Mouse (Mus musculus): ENCODE results near the gene Gpam. TPM values are rescaled to one million over a fixed set of nuclear protein-coding genes. Genes with fewer than 3 reads are reported as not detected.
A peak's percentile ranks its signal among the peaks of the same experiment; 100 is the strongest.

Gene Gpam
- polyA plus RNA-seq, 1 experiment from 2014 or later: 6.4 TPM

- no peak for DNase-seq (ENCODE audit: low spot score)
Measured at GRCm38 (mm10) chr19:55139301-55139700, 12.3 kb upstream of the Gpam start.

- DNase-seq (ENCODE audit: low spot score): no peak
Measured at GRCm38 (mm10) chr19:55138506-55138905, 11.5 kb upstream of the Gpam start.

- peak; percentile 9 for DNase-seq (ENCODE audit: low spot score)
Measured at GRCm38 (mm10) chr19:55137884-55138283, 10.8 kb upstream of the Gpam start.

- peak; percentile 9 for DNase-seq (ENCODE audit: low spot score)
Measured at GRCm38 (mm10) chr19:55136693-55137427, 9.8 kb upstream of the Gpam start.

- DNase-seq (ENCODE audit: low spot score): no peak
Measured at GRCm38 (mm10) chr19:55135918-55136317, 8.9 kb upstream of the Gpam start.

GRCm38 (mm10) chr19:55134521-55134920 is 7.5 kb upstream of the Gpam start:
- no peak for DNase-seq (ENCODE audit: low spot score)

GRCm38 (mm10) chr19:55132476-55132875 is 5.4 kb upstream of the Gpam start:
- DNase-seq (ENCODE audit: low spot score): no peak

- no peak for DNase-seq (ENCODE audit: low spot score)
Measured at GRCm38 (mm10) chr19:55131747-55132146, 4.7 kb upstream of the Gpam start.

GRCm38 (mm10) chr19:55128469-55128868 is 1.4 kb upstream of the Gpam start:
- no peak for DNase-seq (ENCODE audit: low spot score)

GRCm38 (mm10) chr19:55125456-55125855 is 1.6 kb downstream of the Gpam start:
- DNase-seq (ENCODE audit: low spot score): no peak

- DNase-seq (ENCODE audit: low spot score): no peak
Measured at GRCm38 (mm10) chr19:55123001-55123536, 4.0 kb downstream of the Gpam start.

GRCm38 (mm10) chr19:55122351-55122980 is 4.6 kb downstream of the Gpam start:
- DNase-seq (ENCODE audit: low spot score): no peak

GRCm38 (mm10) chr19:55121836-55122235 is 5.2 kb downstream of the Gpam start:
- no peak for DNase-seq (ENCODE audit: low spot score)

- no peak for DNase-seq (ENCODE audit: low spot score)
Measured at GRCm38 (mm10) chr19:55120518-55121244, 6.4 kb downstream of the Gpam start.

- DNase-seq (ENCODE audit: low spot score): no peak
Measured at GRCm38 (mm10) chr19:55119541-55119940, 7.5 kb downstream of the Gpam start.

GRCm38 (mm10) chr19:55117991-55118390 is 9.0 kb downstream of the Gpam start:
- DNase-seq (ENCODE audit: low spot score): no peak

GRCm38 (mm10) chr19:55117059-55117815 is 9.8 kb downstream of the Gpam start:
- DNase-seq (ENCODE audit: low spot score): no peak

GRCm38 (mm10) chr19:55115532-55115931 is 11.5 kb downstream of the Gpam start:
- DNase-seq (ENCODE audit: low spot score): no peak

GRCm38 (mm10) chr19:55114825-55115395 is 12.1 kb downstream of the Gpam start:
- no peak for DNase-seq (ENCODE audit: low spot score)

- no peak for DNase-seq (ENCODE audit: low spot score)
Measured at GRCm38 (mm10) chr19:55107896-55108295, 19.1 kb downstream of the Gpam start.

- DNase-seq (ENCODE audit: low spot score): no peak
Measured at GRCm38 (mm10) chr19:55105969-55106368, 21.1 kb downstream of the Gpam start.

All from thymus, postnatal 0 days (tissue).